Mouse (Mus musculus) gastrocnemius, postnatal 10 days (tissue): Measurements from ENCODE around the gene Carhsp1. TPM values are rescaled to one million over a fixed set of nuclear protein-coding genes. Genes with fewer than 3 reads are reported as not detected.

Source experiments
- DNase-seq: peaks from one replicate; pipeline ENCODE4 v3.0.0; 2021; ENCODE audit warnings: mixed read lengths
- long read RNA-seq, 2 experiments: library from polyadenylated mRNA; stranded (forward); transcript quantifications; one replicate each; pipeline ENCODE4 v2.0.0; 2021
- total RNA-seq, 2 experiments: library from RNA; stranded (reverse); gene quantifications; 2 replicates each; pipeline ENCODE4 v1.2.3; 2021

Gene Carhsp1
- 10 to 100 TPM; 22.3 to 25.9 TPM for total RNA-seq
- long read RNA-seq, experiment 1, transcript Carhsp1-201 (4 exons, 2,858 nt) = major isoform, 29 of 30 reads
- long read RNA-seq, experiment 1, partial matches to known transcripts = 0 of 30 reads
- long read RNA-seq, experiment 1, other reads (novel, unspliced or antisense) = 1 of 30 reads
- long read RNA-seq, experiment 2, transcript Carhsp1-201 (4 exons, 2,858 nt) = major isoform, 16 of 25 reads
- long read RNA-seq, experiment 2, partial matches to known transcripts = 6 of 25 reads
- long read RNA-seq, experiment 2, other reads (novel, unspliced or antisense) = 3 of 25 reads

DNA sequence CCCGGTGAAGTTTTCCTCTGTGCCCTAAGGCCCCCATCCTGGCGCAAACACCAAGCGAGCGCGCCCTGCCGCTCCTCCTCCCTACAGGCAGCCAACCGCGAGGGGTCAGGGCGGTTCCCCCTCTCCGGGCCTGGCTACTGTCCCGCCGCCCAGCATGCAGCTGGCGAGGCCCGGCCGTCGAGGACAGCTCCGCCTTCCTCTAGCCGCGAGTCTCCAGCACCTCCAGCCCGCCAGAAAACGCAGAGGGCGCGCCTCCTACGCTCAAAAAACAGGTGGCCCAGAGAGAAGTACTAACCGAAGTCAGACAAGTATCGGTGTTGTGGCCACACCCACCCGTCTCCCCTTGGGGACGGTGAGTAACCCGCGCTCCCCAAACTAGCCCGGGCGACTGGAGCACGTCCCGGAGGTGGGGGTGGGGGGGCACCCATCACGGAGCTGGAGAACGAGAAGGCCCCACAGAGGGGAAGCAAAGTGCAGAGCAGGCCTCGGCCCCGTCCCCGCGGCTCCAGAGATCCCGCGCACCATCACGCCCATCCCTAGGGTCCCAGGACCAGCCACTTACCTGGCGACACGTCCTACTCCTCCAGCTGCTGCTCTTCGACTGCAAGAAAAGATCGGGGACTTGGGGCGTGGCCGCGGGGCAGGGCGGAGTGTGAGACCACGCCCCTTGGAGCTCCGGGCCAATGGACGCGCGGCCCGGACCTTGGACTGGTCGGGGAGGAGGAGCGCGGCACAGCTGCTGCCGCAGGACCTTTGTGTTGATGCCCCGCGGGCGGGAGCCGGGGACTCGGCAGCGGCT lies at the start of gene Carhsp1:
Gene Carhsp1, minus strand, starts transcription at position 605 of the 799 bp plus-strand sequence.
- peak; percentile 95 for DNase-seq

DNA sequence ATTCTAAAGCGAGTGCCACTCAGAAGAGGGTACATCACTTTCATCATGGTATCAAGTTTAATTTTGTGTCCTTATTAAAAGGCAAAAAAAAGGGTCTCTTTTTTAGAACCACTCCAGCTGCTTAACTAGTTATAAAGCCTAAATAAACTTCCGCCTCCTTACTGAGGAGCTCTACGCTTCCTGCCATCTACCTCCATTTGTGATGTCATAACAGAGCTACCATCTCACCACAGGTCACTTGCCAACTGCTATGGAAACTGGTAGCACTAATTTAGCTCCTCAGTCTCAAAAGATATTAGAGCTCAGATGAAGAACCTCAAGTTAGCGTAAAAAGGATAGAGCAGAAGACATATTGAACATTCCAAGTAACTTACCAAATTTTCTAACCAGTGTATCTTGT lies 48.5 kb upstream of the Carhsp1 start:
- no peak for DNase-seq

DNA sequence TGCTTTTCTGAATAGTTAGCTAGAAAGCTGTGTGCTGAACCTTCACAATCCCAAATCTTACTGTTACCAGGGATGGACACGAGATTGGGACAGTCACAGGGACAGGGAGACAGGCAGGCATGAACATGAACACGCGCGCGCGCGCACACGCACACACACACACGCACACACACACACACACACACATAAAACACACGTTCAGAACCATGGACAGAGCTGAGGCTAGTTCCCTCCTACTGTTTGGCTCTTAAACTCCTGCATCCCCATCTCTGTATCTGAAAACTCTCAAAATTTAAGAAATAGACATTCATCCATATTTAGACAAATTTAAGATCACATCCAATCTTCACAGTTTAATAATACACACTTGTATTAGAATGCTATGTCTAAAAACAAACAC lies 45.8 kb upstream of the Carhsp1 start:
- DNase-seq = no peak

DNA sequence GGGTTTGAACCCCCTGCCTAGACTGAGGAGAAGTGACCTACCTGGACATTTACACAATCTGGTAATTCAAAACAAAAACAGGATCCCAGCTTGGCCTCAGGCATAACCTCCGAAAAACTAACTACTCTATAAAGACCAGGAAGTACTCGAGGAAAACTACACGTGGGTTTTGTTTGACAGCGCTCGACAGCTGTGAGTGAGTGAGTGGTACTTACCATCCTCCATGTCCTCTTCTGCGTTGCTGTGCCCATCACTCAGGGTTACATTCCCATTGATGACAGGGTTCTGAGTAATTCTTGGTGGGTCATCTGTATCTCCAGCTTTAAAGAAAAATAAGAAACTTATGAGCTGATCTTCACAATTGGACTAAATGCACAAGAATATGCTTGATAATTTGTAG lies 44.3 kb upstream of the Carhsp1 start:
- DNase-seq = no peak

DNA sequence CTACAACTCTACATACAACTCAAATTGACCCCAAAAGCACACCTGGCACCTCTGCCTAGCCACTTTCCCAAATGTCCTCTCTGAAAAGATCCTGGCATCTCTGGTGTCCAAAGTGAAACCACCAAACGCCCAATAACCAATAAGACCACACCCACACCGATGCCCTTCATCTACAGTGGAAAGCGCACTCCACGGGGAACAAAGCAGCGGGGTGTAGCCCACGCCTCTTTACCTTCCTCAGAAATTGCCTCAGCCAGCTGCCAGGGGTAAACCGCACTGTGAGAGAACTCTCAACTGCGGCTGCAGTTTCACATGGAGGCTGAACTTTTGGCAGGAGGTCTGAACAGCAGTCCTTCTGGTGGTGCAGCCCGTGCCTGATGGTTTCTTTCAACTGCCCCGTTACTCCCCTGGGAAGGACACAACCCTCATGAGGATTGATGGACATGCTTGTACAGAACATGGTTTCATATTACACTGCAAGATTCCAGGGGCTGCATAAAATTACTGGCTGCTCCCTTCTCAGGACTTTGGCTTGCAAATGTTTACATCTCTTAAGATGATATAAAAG lies 43.6 kb upstream of the Carhsp1 start:
- DNase-seq = no peak

DNA sequence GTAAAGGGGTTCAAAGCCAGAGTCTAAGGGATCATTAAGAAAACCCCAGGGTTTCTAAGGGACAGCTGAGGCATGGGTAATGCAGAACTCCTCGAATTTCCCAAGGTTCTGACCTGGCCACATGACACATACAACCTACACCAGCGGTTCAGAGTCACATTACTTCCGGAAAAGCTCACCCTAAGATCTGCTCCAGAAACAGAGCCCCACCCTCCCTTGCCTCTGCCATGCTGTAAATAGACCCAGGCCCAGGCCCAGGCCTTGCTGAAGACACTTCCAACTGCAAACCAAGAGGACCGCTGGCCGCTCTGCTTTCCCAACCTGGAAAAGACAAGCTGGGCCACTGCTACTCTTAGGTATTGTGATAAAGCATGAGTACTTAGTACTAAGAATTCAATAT lies 42.9 kb upstream of the Carhsp1 start:
- no peak for DNase-seq

DNA sequence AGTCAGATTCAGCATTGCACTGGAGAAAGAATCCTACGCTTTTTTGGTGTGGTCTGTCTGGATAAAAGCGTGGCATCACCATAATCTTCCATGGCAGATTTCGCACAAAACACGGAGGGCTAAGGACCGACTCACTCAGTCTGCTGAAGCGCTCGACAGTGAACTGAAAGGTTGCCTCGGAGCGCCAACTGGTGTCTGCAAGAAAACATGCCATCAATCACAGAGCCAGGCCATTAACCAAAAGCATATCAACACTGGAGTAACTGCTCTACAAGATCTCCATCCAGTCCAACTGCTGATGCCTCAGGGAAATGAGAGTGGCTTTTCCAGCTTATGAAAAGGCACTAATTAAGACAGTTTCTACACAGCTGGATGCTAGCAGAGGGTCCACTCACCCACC lies 40.0 kb upstream of the Carhsp1 start:
- no peak for DNase-seq

DNA sequence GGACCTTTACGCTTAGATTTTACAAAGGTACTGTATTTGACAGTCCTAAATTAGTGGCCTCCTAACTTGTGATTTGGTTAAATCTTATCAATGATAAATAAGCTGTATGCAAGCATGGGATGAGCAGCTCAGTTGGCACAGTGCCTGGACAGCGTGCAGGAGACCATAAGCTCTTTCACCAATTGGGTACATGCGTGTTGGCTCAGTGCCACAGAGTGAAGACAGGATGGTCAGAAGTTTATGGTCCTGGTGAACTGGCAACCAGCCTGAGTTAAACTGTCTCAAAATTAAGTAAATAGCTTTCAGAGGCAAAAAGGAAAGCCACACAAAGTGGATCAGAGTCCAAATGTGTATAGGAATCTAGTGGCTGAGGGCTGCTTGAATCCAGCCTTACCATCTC lies 28.6 kb upstream of the Carhsp1 start:
- DNase-seq = no peak

DNA sequence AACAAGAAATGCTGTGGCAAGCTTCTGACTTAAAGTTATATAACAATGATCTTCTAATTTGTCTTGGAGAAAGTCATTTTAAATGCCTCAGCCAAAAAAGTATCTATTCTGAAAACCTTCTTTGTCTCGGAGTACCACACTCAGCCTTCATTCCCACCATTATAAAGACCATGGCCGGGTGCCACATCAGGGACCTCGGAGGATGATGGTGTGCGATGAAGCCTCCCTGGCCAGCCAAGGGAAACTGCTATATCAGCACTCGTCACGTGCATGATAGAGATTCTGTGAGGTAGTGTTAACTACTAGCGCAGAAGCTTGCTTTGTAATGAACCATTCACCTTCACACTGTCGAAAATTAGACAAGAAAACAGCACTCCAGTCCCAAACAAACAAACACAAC lies 27.6 kb upstream of the Carhsp1 start:
- DNase-seq = no peak

DNA sequence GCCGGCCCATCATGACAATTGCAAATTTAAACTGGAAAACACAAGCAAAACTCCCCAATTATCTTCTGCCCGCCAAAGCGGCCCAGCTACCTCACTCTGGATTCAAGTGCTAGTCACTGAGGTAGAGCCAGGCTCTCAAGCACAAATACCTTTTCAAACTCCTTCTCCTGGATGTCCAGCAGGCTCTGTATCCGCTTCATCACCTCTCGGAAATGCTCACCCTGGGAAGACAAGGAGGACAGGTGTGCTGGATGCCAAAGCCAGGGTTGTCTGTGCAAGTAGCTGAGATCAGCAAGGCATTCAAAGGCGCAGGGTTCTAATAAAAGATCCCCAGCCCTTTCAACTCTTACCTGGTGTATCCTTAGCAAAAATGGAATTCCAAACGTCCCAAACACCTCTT lies 19.3 kb upstream of the Carhsp1 start:
- no peak for DNase-seq

DNA sequence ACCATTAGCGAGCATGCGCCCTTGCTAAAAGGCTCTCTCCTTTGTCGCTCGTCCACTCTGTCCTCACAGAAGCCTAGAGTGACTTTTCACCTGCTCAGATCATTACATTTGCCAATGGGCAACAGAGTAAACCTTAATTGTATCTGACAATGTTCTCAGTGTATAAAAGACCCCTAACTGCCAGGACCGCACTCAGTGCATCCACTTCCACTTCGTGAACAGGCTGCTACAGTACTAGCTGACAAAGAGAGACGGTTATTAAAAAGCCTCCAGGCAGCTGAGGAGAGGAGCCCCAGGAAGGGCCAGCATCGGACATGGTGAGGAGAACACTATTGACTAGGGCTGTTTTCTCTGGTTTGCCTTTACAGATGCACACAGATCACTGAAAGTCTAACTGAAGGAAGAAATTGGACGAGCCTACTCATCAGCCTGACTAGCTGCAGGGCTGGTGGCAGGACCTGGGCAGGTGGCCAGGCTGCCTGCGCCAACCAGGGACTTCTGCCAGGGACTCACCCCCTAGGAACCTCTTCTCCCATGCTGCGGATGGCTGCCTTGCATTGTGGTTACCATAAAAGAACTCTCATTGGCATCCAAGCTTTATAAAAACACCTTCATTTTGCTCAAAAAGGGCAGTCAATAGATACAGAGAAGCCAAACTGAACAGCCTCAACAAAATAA lies 18.2 kb upstream of the Carhsp1 start:
- DNase-seq = peak; percentile 47

DNA sequence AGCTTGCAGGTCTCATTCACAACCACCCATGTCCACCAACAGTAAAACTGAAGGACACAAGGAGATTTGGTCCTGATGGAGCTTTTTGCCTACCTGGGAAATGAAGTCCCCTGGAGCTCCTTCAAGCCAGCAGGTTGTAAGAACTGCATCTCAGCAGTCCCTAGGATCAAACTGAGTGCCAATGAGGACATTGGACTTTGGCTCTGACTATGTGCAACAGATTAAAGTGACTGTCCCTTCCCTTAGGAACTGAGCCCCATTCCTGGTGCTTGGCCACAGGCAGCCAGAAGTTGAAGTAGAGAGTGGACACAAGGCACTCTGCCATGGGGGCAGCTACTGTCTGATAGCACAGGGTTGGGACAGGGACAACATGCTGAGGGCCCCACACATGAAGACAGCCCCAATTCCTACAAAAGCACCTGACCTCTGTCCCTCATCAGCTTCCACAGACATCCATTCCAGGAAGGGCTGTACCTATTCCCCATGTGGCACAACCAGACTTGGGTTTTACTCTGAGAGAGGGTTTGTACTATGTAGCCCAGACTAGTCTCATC lies 15.7 kb upstream of the Carhsp1 start:
- DNase-seq = no peak

DNA sequence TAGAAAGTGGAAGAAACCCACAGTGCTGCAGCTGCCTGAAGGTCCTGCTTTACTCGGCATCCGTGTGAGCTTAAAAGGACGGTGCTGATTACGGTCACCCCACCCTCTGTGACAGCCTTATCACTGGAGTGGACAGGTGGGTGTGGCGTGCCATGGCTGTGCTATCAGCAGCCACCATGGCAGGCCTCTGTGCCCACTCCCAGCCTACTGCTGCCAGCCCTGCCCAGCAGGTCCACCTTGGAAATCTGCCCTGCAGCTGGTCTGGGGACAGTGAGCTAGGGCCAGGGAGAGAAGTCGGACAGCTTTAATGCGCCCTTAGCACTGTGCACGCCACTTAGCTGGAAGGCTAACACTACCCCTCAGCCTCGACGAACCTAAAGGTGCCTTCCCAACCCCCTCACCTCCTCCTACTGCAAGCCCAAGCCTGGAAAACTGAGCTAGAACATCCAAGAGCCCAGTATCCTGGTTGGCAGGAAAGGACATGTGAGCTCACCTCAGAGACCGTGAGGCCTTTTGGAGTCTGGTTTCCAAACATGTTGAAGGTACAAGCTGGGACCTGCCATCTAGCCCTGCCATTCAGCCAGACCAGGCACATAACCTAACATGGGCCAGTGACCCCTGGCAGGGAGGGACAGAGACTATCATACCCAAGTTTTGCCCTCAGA lies 15.0 kb upstream of the Carhsp1 start:
- DNase-seq = no peak

DNA sequence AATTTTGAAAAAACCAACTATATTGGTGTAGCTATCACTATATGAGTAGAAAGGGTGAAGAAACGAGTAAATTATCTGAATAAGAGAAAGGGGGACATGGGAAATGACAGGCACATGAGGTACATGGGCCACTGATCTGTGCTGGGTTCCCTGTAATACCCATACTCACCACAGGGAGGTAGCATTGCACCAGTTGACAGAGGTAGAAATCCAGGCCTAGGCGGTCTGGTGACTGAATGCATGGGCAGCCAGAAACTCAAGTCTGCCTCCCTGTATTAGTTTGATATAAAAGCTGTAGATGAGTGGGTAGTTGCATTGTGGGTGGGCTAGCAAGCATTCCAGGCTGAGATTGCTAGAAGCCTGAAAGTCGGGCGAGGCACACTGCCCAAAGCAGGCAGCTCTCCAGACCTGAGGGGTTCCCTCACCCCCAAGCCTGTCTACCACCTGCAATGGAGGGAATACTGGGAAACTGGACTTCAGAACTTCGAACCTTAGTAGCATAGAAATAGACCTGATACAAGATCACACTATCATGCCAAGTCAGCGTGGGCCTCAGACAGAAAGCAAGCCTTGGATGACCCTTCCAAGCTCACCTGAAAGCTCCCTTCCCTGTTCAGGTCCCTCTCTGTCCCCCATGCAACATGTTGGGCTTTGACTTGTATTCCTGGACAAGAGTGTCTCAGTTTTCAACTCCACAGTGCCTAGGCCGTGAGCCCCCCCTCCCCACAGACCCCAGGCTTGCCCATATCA lies 14.3 kb upstream of the Carhsp1 start:
- DNase-seq = peak; percentile 73

DNA sequence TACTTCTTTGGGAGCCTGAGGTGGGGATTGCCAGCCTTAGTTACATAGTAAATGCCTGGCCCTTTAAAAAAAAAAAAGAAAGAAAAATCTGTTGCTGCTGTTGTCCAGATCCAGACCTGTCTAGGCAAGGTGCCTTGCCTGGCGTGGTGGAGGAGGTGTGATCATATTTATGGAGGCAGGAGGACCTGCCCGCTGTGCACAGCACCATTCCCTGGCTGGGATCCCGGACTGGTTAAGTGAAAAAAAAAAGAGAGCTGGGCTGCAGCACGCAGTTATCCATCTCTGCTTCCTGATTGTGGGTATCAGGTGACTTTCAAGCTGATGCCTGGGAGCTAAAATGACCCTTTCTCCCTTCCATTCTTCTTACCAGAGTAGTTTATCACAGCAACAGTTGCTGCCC lies 13.1 kb upstream of the Carhsp1 start:
- no peak for DNase-seq

DNA sequence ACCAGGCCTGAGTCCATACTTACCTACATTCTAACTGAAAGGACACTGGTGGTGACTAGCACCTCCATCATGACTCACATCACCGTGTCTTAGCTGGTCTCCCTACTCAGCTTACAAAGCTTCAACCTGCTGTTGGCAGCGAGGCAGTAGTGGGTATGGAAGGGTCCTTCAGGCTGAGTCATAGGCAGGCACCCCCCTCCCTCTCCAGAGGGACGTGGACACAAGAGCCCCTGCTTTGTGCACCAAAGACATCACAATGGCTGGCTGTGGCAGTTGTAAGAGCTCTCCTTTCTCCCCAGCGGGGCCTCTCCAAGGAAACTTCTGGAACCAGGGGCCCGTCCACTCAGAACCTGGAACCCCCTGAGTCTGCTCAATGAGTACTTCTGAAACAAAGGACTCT lies 8.5 kb upstream of the Carhsp1 start, which contains the start of gene Gm5767:
Gene Gm5767, plus strand, starts transcription at position 301 of the 400 bp plus-strand sequence.
- no peak for DNase-seq

DNA sequence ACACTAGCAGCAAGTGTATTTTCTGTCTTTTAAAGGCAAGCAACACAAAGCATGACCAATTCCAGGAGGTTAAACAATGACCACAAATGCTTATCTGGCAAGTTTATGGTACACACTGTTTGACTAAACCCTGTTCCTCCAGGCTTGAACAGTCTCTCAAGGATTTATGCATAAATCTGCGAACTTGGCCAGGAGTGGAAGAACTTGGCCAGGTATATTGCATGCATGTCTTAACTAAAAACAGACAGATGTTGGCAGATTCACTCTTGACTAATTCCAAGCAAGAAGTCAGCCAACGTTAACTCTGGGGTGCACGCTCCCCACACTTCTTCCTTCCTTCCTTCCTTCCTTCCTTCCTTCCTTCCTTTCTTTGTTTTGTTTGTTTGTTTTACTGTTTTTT lies 7.8 kb upstream of the Carhsp1 start:
- DNase-seq = no peak

DNA sequence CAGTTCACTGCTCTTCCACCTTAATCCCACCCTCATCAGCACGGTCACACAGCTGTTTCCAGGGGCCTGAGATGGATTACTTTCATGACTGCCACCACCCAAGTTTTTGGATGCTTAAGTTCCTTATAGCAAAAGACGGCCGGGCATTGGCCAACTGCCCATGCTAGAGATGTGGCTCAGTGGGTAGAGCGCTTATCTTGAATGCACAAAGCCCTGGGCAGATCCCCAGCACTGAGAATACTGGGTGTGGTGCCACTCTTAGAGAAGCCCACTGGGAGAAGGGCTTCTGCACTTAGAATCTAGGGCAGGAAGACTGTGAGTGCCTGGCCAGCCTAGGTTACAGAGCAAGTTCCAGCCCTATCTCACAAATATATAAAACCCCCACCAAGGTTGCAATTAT lies 6.7 kb upstream of the Carhsp1 start:
- no peak for DNase-seq

DNA sequence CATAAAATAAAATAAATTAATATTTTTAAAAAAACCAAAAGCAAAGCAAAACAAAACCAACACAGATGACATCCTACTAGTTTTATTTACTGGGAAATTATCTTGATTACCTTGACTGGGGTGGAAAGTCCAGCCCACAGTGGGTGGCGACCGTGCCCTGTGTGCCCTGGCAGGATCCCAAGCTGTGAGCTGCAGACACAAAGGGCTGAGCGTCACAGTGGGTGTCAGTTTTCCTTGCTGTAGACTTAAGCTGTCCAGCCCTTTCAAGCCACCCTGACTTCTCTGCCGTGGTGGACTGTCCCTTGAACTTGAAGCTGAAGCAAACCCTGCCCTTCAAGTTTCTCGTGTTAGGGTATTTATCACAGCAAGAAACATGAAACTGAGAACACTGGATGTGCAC lies 6.1 kb upstream of the Carhsp1 start:
- DNase-seq = no peak

DNA sequence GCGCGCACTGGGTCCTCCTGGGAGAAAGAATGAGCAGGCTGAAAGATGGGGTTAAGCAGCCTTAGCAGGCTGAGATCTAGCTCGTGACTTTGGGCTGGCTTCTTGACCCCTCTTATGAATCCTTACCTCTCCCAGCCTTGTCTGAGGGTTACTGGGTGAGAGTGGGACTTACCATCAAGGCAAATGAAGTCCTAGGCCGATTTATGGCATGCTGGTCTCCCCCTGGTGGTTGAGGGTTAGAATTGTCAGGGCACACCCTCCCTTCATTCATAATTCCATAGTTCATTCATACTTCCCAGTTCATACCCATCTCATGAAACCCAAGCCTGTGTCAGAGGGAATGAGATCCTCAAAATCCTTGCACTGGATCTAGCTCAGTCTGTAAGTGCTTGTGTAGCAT lies 4.8 kb upstream of the Carhsp1 start:
- peak; percentile 48 for DNase-seq

DNA sequence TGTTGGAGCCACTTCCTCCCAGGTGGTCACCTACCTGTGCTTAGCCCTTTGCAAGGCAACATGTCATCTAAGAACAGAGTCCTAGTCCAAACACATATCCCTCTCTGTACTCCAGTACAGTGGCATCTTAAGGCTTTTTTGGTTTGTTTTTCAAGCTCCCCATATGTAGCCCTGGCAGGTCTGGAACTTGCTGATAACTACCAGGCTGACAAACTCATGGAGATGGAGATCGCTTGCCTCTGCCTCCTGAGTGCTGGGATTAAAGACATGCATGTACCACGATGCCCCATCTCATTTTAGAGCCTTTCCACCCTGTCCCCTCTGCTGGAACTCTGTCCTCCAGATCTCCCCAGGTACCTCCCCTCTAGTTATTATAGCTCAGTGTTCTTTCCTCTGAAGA lies 4.3 kb upstream of the Carhsp1 start:
- DNase-seq = no peak
